43 mouse cellular contexts compared by ENCODE assay signal in genomic region chr7:102927105-102927504, GRCm38 (mm10). TPM values are rescaled to one million over a fixed set of nuclear protein-coding genes. Genes with fewer than 3 reads are reported as not detected.
"Had no signal": no experiment of that assay in that cellular context is flagged by ENCODE, and none has a peak within 500 bp of the region (broad histone marks: within the 10 kb centered on the region; RNA-seq: fewer than 3 reads in every experiment).

No protein-coding gene starts in this region.

- ATAC-seq: hindbrain, embryonic 16.5 days; inflammation-experienced regulatory T-cells, adult 6 months; intestine, embryonic 15.5 days; intestine, postnatal 0 days; liver, embryonic 12.5 days had no signal

- DNase-seq: gastrocnemius, adult 2 months; gastrocnemius, postnatal 10 days; gastrocnemius, postnatal 25 days; heart, adult 11 months; heart, postnatal 10 days; heart, postnatal 4 days; kidney, adult 18-20 months; kidney, adult 8-10 months; kidney, postnatal 14 days; kidney, postnatal 36 days; layer of hippocampus, adult 9-11 months; layer of hippocampus, postnatal 36 days; left cerebral cortex, postnatal 4 days had no signal

RNA-seq across cellular contexts. Expression of gene Olfr572, which starts 2.9 kb away (rescaled TPM):
- total RNA-seq: gastrocnemius, adult 2 months; gastrocnemius, postnatal 10 days; gastrocnemius, postnatal 25 days; gastrocnemius, postnatal 4 days; heart, adult 8-10 months; heart, postnatal 10 days; heart, postnatal 25 days; heart, postnatal 4 days; layer of hippocampus, adult 18-20 months; layer of hippocampus, adult 8-10 months; layer of hippocampus, postnatal 14 days; layer of hippocampus, postnatal 36 days; left cerebral cortex, adult 18-20 months; left cerebral cortex, adult 8-10 months; left cerebral cortex, postnatal 10 days; left cerebral cortex, postnatal 25 days; left cerebral cortex, postnatal 4 days; liver, adult 2 months had no signal
- polyA plus RNA-seq: heart, embryonic 10.5 days; heart, embryonic 12.5 days; heart, embryonic 14.5 days; heart, embryonic 16.5 days; hindbrain, embryonic 10.5 days; hindbrain, embryonic 12.5 days; hindbrain, embryonic 14.5 days; hindbrain, embryonic 16.5 days; inflammation-experienced regulatory T-cells, adult 6 months; intestine, embryonic 15.5 days; intestine, postnatal 0 days; kidney, embryonic 15.5 days; kidney, postnatal 0 days; large intestine, adult 2 months; limb, embryonic 11.5 days; limb, embryonic 13.5 days; limb, embryonic 15.5 days; liver, adult 2 months; liver, embryonic 12.5 days; liver, embryonic 14.5 days had no signal

RNA-seq across cellular contexts. Expression of gene Olfr571, which starts 9.8 kb away (rescaled TPM):
- total RNA-seq: gastrocnemius, adult 2 months; gastrocnemius, postnatal 10 days; gastrocnemius, postnatal 25 days; gastrocnemius, postnatal 4 days; heart, adult 8-10 months; heart, postnatal 10 days; heart, postnatal 25 days; heart, postnatal 4 days; layer of hippocampus, adult 18-20 months; layer of hippocampus, adult 8-10 months; layer of hippocampus, postnatal 14 days; layer of hippocampus, postnatal 36 days; left cerebral cortex, adult 18-20 months; left cerebral cortex, adult 8-10 months; left cerebral cortex, postnatal 10 days; left cerebral cortex, postnatal 25 days; left cerebral cortex, postnatal 4 days; liver, adult 2 months had no signal
- polyA plus RNA-seq: heart, embryonic 10.5 days; heart, embryonic 12.5 days; heart, embryonic 14.5 days; heart, embryonic 16.5 days; hindbrain, embryonic 12.5 days; hindbrain, embryonic 14.5 days; hindbrain, embryonic 16.5 days; inflammation-experienced regulatory T-cells, adult 6 months; intestine, embryonic 15.5 days; intestine, postnatal 0 days; kidney, embryonic 15.5 days; kidney, postnatal 0 days; large intestine, adult 2 months; limb, embryonic 11.5 days; limb, embryonic 13.5 days; limb, embryonic 15.5 days; liver, adult 2 months; liver, embryonic 12.5 days; liver, embryonic 14.5 days had no signal

RNA-seq across cellular contexts. Expression of gene Olfr573-ps1, which starts 15.3 kb away (rescaled TPM):
- total RNA-seq: gastrocnemius, adult 2 months; gastrocnemius, postnatal 10 days; gastrocnemius, postnatal 25 days; gastrocnemius, postnatal 4 days; heart, adult 8-10 months; heart, postnatal 10 days; heart, postnatal 25 days; heart, postnatal 4 days; layer of hippocampus, adult 18-20 months; layer of hippocampus, adult 8-10 months; layer of hippocampus, postnatal 14 days; layer of hippocampus, postnatal 36 days; left cerebral cortex, adult 18-20 months; left cerebral cortex, adult 8-10 months; left cerebral cortex, postnatal 10 days; left cerebral cortex, postnatal 25 days; left cerebral cortex, postnatal 4 days; liver, adult 2 months had no signal
- polyA plus RNA-seq: heart, embryonic 10.5 days; heart, embryonic 12.5 days; heart, embryonic 14.5 days; heart, embryonic 16.5 days; hindbrain, embryonic 10.5 days; hindbrain, embryonic 12.5 days; hindbrain, embryonic 14.5 days; hindbrain, embryonic 16.5 days; inflammation-experienced regulatory T-cells, adult 6 months; intestine, embryonic 15.5 days; intestine, postnatal 0 days; kidney, embryonic 15.5 days; kidney, postnatal 0 days; large intestine, adult 2 months; limb, embryonic 11.5 days; limb, embryonic 13.5 days; limb, embryonic 15.5 days; liver, adult 2 months; liver, embryonic 12.5 days; liver, embryonic 14.5 days had no signal

RNA-seq across cellular contexts. Expression of gene Olfr574, which starts 21.2 kb away (rescaled TPM):
- total RNA-seq: gastrocnemius, adult 2 months; gastrocnemius, postnatal 10 days; gastrocnemius, postnatal 25 days; gastrocnemius, postnatal 4 days; heart, adult 8-10 months; heart, postnatal 10 days; heart, postnatal 25 days; heart, postnatal 4 days; layer of hippocampus, adult 18-20 months; layer of hippocampus, adult 8-10 months; layer of hippocampus, postnatal 14 days; layer of hippocampus, postnatal 36 days; left cerebral cortex, adult 18-20 months; left cerebral cortex, adult 8-10 months; left cerebral cortex, postnatal 10 days; left cerebral cortex, postnatal 25 days; left cerebral cortex, postnatal 4 days; liver, adult 2 months had no signal
- polyA plus RNA-seq: heart, embryonic 10.5 days; heart, embryonic 12.5 days; heart, embryonic 14.5 days; heart, embryonic 16.5 days; hindbrain, embryonic 10.5 days; hindbrain, embryonic 12.5 days; hindbrain, embryonic 14.5 days; hindbrain, embryonic 16.5 days; inflammation-experienced regulatory T-cells, adult 6 months; intestine, embryonic 15.5 days; intestine, postnatal 0 days; kidney, embryonic 15.5 days; kidney, postnatal 0 days; large intestine, adult 2 months; limb, embryonic 11.5 days; limb, embryonic 13.5 days; limb, embryonic 15.5 days; liver, adult 2 months; liver, embryonic 12.5 days; liver, embryonic 14.5 days had no signal

RNA-seq across cellular contexts. Expression of gene Olfr575, which starts 31.5 kb away (rescaled TPM):
- total RNA-seq: gastrocnemius, adult 2 months; gastrocnemius, postnatal 10 days; gastrocnemius, postnatal 25 days; gastrocnemius, postnatal 4 days; heart, adult 8-10 months; heart, postnatal 10 days; heart, postnatal 25 days; heart, postnatal 4 days; layer of hippocampus, adult 18-20 months; layer of hippocampus, adult 8-10 months; layer of hippocampus, postnatal 14 days; layer of hippocampus, postnatal 36 days; left cerebral cortex, adult 18-20 months; left cerebral cortex, adult 8-10 months; left cerebral cortex, postnatal 10 days; left cerebral cortex, postnatal 25 days; left cerebral cortex, postnatal 4 days; liver, adult 2 months had no signal
- polyA plus RNA-seq: heart, embryonic 10.5 days; heart, embryonic 12.5 days; heart, embryonic 14.5 days; heart, embryonic 16.5 days; hindbrain, embryonic 10.5 days; hindbrain, embryonic 12.5 days; hindbrain, embryonic 14.5 days; hindbrain, embryonic 16.5 days; inflammation-experienced regulatory T-cells, adult 6 months; intestine, embryonic 15.5 days; intestine, postnatal 0 days; kidney, embryonic 15.5 days; kidney, postnatal 0 days; large intestine, adult 2 months; limb, embryonic 11.5 days; limb, embryonic 13.5 days; limb, embryonic 15.5 days; liver, adult 2 months; liver, embryonic 12.5 days; liver, embryonic 14.5 days had no signal
